In genomic region chr6:70830552-70830951, GRCm38 (mm10) we compare ENCODE assay signal across 21 mouse cellular contexts. TPM values are rescaled to one million over a fixed set of nuclear protein-coding genes. Genes with fewer than 3 reads are reported as not detected.
DNase-seq lines count a peak whose midpoint lies in the region; ATAC-seq and TF ChIP-seq lines count a peak whose summit lies in the region.
"Had no signal": no experiment of that assay in that cellular context is flagged by ENCODE, and none has a peak within 500 bp of the region (broad histone marks: within the 10 kb centered on the region; RNA-seq: fewer than 3 reads in every experiment).

No protein-coding gene starts in this region.

- peak; percentile 8 for DNase-seq in A20 (ENCODE audit: low read depth, low spot score)
- DNase-seq in CD4-positive helper T cell, adult 2 months (ENCODE audit: low read depth, low spot score): peak; percentile 26
- no peak for DNase-seq in gastrocnemius, postnatal 10 days
- no peak for DNase-seq in heart, postnatal 14 days
- DNase-seq in kidney, adult 2 months: no peak
- DNase-seq in layer of hippocampus, adult 8-10 months (ENCODE audit: low spot score in 2 of 2): no peak
- DNase-seq: adrenal gland, adult 2 months; adrenal gland, postnatal 25 days; B cell, adult 2 months; cerebellum, adult 8-10 months; cerebellum, postnatal 14 days; gastrocnemius, postnatal 14 days; heart, postnatal 4 days had no signal

- TF ChIP-seq POLR2A in kidney, adult 2 months (IDR thresholded peaks at IDR 0.05; ENCODE audit: low read depth, low read length): no peak

- H3K27me3 ChIP-seq in megakaryocyte, embryonic 14.5 days (replicated peaks): peaks cover 5% of the 10 kb centered on the region
- H3K27me3 ChIP-seq in kidney, adult 2 months (replicated peaks; ENCODE audit: control insufficient read depth, insufficient read depth, low read length): no peaks in the 10 kb centered on the region
- H3K27me3 ChIP-seq: embryonic facial prominence, embryonic 13.5 days; forebrain, embryonic 12.5 days; heart, embryonic 13.5 days; hindbrain, embryonic 13.5 days had no signal

- H3K27ac ChIP-seq in kidney, adult 2 months (ENCODE audit: insufficient read depth, low read depth, low read length): no peak overlapping the region
- H3K27ac ChIP-seq: embryonic facial prominence, embryonic 13.5 days; forebrain, embryonic 12.5 days; heart, embryonic 13.5 days; hindbrain, embryonic 13.5 days; hindbrain, postnatal 0 days had no signal

- intact Hi-C loops in heart, postnatal 14 days (cut with DNase I): no loop called here

- ATAC-seq in granulocyte monocyte progenitor cell, adult 5-6 weeks (replicated peaks; ENCODE audit: poor library complexity, severe bottlenecking): 0 out of 2 replicates have a peak, but pooled peaks have one; percentile 8
- ATAC-seq: forebrain, embryonic 16.5 days; hindbrain, postnatal 0 days had no signal

- 84% methylated on average over 3 of the region's 3 CpGs for WGBS in kidney, adult 2 months

- H3K4me1 ChIP-seq in megakaryocyte, embryonic 14.5 days: peaks cover 25% of the 10 kb centered on the region
- no peaks in the 10 kb centered on the region for H3K4me1 ChIP-seq in kidney, adult 2 months (ENCODE audit: control insufficient read depth, insufficient read depth, low read length)
- H3K4me1 ChIP-seq: embryonic facial prominence, embryonic 13.5 days; forebrain, embryonic 12.5 days; hindbrain, embryonic 13.5 days had no signal

- H3K4me3 ChIP-seq in megakaryocyte, embryonic 14.5 days (replicated peaks): peak overlapping the region; percentile 14
- H3K4me3 ChIP-seq in kidney, adult 2 months (ENCODE audit: insufficient read depth, low read depth, low read length): no peak overlapping the region
- H3K4me3 ChIP-seq: embryonic facial prominence, embryonic 13.5 days; forebrain, embryonic 12.5 days; heart, embryonic 13.5 days; hindbrain, embryonic 13.5 days had no signal

- peaks cover 2% of the 10 kb centered on the region for H3K36me3 ChIP-seq in megakaryocyte, embryonic 14.5 days (replicated peaks; ENCODE audit: low read length)
- no peaks in the 10 kb centered on the region for H3K36me3 ChIP-seq in kidney, adult 2 months (ENCODE audit: control insufficient read depth, insufficient read depth, low read length)
- H3K36me3 ChIP-seq: embryonic facial prominence, embryonic 13.5 days; forebrain, embryonic 12.5 days; heart, embryonic 13.5 days; hindbrain, embryonic 13.5 days had no signal

- TF ChIP-seq CTCF in kidney, adult 2 months (conservative IDR thresholded peaks at IDR 0.05; ENCODE audit: insufficient read depth, insufficient read length, low read depth, low read length): no peak

- H3K9me3 ChIP-seq in megakaryocyte, embryonic 14.5 days: peaks cover 13% of the 10 kb centered on the region
- H3K9me3 ChIP-seq: embryonic facial prominence, embryonic 13.5 days; forebrain, embryonic 12.5 days; heart, embryonic 13.5 days; hindbrain, embryonic 13.5 days had no signal

RNA-seq across cellular contexts. Expression of gene Eif2ak3, which starts 13.8 kb away (rescaled TPM):
- 13.1 and 13.6 TPM in 2 replicates for total RNA-seq in granulocyte monocyte progenitor cell, adult 5-6 weeks (2014; fragmentation: Nextera tagmentation)
- total RNA-seq in granulocyte monocyte progenitor cell, adult 5-6 weeks (2017): 21.2 and 24.4 TPM in 2 replicates
- 0.71 and 2.2 TPM in 2 replicates for polyA plus RNA-seq in megakaryocyte, embryonic 14.5 days (2012; ENCODE audit: insufficient read depth, low replicate concordance)
- 10 to 100 TPM; 10.5 to 15.4 TPM for total RNA-seq in gastrocnemius, postnatal 10 days (2021)
- total RNA-seq in heart, postnatal 14 days (2021): 10 to 100 TPM; 11.1 to 11.7 TPM
- polyA plus RNA-seq in kidney, adult 2 months (2012; rRNA removed): 14.4 TPM in 2 replicates
- 10 to 100 TPM; 20.5 to 24.2 (median 23.1) TPM for total RNA-seq in layer of hippocampus, adult 8-10 months (2022)

RNA-seq across cellular contexts. Expression of gene Rpia, which starts 38.5 kb away (rescaled TPM):
- 67.7 and 90.5 TPM in 2 replicates for total RNA-seq in granulocyte monocyte progenitor cell, adult 5-6 weeks (2014; fragmentation: Nextera tagmentation)
- total RNA-seq in granulocyte monocyte progenitor cell, adult 5-6 weeks (2017): 181 and 207 TPM in 2 replicates
- polyA plus RNA-seq in megakaryocyte, embryonic 14.5 days (2012; ENCODE audit: insufficient read depth, low replicate concordance): 7.0 and 25.9 TPM in 2 replicates
- total RNA-seq in gastrocnemius, postnatal 10 days (2021): 10 to 100 TPM in 1 of 2 experiments, 1 to 10 TPM in 1; 8.5 to 10.2 TPM
- 10 to 100 TPM; 10.4 to 12.0 TPM for total RNA-seq in heart, postnatal 14 days (2021)
- polyA plus RNA-seq in kidney, adult 2 months (2012; rRNA removed): 10.2 and 15.0 TPM in 2 replicates
- 10 to 100 TPM; 12.9 to 17.6 (median 14.5) TPM for total RNA-seq in layer of hippocampus, adult 8-10 months (2022)

Comparison
In these comparisons a context has a peak if more than half of its experiments do, and no peak if none do; other contexts are left out.
1. DNase-seq: peak in A20 (single experiment) and CD4-positive helper T cell, adult 2 months (single experiment); none in gastrocnemius, postnatal 10 days (single experiment), heart, postnatal 14 days (0 of 2), kidney, adult 2 months (single experiment) and layer of hippocampus, adult 8-10 months (0 of 2).